ENCODE assay signal across 11 mouse cellular contexts in the genomic region with DNA sequence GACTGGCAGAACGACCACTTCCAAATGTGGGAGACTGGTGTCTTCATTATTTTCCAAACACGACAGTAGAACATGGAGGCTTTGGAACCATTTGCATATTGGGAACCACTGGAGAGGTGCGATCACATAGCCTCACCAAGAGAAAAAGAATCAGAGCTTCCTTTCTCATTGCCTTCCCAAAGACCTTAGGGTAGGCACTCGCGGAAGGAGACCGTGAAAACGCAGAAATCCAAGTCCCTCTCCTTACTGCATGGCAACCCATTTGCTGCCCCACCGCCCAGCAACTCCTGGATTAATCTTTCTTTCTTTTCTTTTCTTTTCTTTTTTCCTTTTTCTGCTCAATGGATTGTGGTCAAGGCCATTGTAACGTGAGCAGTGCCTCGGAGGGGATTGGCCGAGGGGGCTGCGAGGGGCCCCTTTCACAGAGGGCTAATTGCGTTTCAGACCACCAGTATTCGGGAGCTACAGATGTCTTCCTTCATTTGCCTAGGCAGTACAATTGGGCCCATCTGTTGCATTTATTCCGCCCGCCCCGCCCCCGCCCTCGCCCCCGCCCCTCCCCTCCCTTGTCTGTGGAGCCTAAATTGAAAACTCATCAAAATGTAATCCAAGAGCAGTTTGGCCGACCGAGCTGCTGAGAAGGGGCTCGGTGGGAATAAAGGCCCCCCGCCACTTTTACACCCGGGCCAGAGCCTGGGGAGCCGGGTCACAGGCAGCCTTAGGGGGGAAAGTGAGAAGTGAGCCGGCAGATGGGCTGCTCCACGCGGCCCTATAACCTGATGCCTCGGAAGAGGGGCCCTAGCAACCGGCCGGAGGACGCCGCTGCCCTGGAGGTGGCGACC. TPM values are rescaled to one million over a fixed set of nuclear protein-coding genes. Genes with fewer than 3 reads are reported as not detected.
A peak's percentile ranks its signal among the peaks of the same experiment; 100 is the strongest.
DNase-seq lines count a peak whose midpoint lies in the region; ATAC-seq lines count a peak whose summit lies in the region.
"Had no signal": no experiment of that assay in that cellular context is flagged by ENCODE, and none has a peak within 500 bp of the region (broad histone marks: within the 10 kb centered on the region; RNA-seq: fewer than 3 reads in every experiment).

No protein-coding gene starts in this region.

- H3K4me1 ChIP-seq in heart, embryonic 13.5 days = peaks cover 8% of the 10 kb centered on the region
- H3K4me1 ChIP-seq in hindbrain, embryonic 14.5 days (replicated peaks; ENCODE audit: control insufficient read depth, insufficient read depth, low read length) = peaks cover 5% of the 10 kb centered on the region; the same call in 1 of the 2 replicates
- peaks cover 4% of the 10 kb centered on the region; the same call in 1 of the 2 replicates for H3K4me1 ChIP-seq in midbrain, embryonic 16.5 days (ENCODE audit: control insufficient read depth, insufficient read depth, low read length)

- H3K4me3 ChIP-seq in heart, embryonic 13.5 days = peak overlapping the region; percentile 22
- no peak overlapping the region for H3K4me3 ChIP-seq in hindbrain, embryonic 14.5 days (replicated peaks; ENCODE audit: low read length)
- H3K4me3 ChIP-seq in midbrain, embryonic 16.5 days (ENCODE audit: low read depth, low read length) = no peak overlapping the region

- intact Hi-C loops in heart, postnatal 10 days (cut with DNase I) = no loop called here

- peaks cover 67% of the 10 kb centered on the region for H3K27me3 ChIP-seq in heart, embryonic 13.5 days (replicated peaks)
- peaks cover 79% of the 10 kb centered on the region for H3K27me3 ChIP-seq in hindbrain, embryonic 14.5 days (ENCODE audit: control insufficient read depth, insufficient read depth, low read length)
- H3K27me3 ChIP-seq in midbrain, embryonic 16.5 days (ENCODE audit: control insufficient read depth, insufficient read depth, low read depth, low read length) = peaks cover 6% of the 10 kb centered on the region

- 10% methylated on average over 35 of the region's 35 CpGs for WGBS in heart, embryonic 13.5 days
- 3% methylated on average over 35 of the region's 35 CpGs for WGBS in hindbrain, embryonic 14.5 days
- 3% methylated on average over 33 of the region's 35 CpGs for WGBS in midbrain, embryonic 16.5 days

- DNase-seq in heart, postnatal 10 days = no peak
- DNase-seq in embryo, embryonic 10.5 days (ENCODE audit: low spot score) = peak; percentile 79
- no peak for DNase-seq in hindbrain, embryonic 14.5 days (ENCODE audit: low spot score)
- DNase-seq in thymus, postnatal 10 days (ENCODE audit: low spot score in 2 of 2) = no peak
- no peak for DNase-seq in testis, postnatal 10 days (ENCODE audit: low spot score)
- DNase-seq: B cell, adult 2 months; kidney, adult 2 months had no signal

- H3K4me2 ChIP-seq in heart, embryonic 13.5 days = peak overlapping the region; percentile 57
- H3K4me2 ChIP-seq in hindbrain, embryonic 14.5 days (replicated peaks) = peak overlapping the region; percentile 41
- H3K4me2 ChIP-seq in midbrain, embryonic 16.5 days (ENCODE audit: low read length) = peak overlapping the region; percentile 23

- no peaks in the 10 kb centered on the region for H3K36me3 ChIP-seq in heart, embryonic 13.5 days
- H3K36me3 ChIP-seq in hindbrain, embryonic 14.5 days (replicated peaks; ENCODE audit: control insufficient read depth, insufficient read depth) = no peaks in the 10 kb centered on the region
- no peaks in the 10 kb centered on the region for H3K36me3 ChIP-seq in midbrain, embryonic 16.5 days (ENCODE audit: control insufficient read depth, insufficient read depth, low read length)

- no peak for ATAC-seq in heart, embryonic 13.5 days (ENCODE audit: extremely low read depth, insufficient number of reproducible peaks, low FRiP score, low TSS enrichment)
- no peak for ATAC-seq in hindbrain, embryonic 14.5 days (ENCODE audit: low FRiP score)
- ATAC-seq in midbrain, embryonic 16.5 days = no peak
- ATAC-seq in erythroid progenitor cell, adult 5-6 weeks (replicated peaks; ENCODE audit: low FRiP score, poor library complexity, severe bottlenecking) = no peak
- ATAC-seq: activated CD4-positive, CD25-positive, alpha-beta regulatory T cell, adult 4 months had no signal

- no peak overlapping the region for H3K27ac ChIP-seq in heart, embryonic 13.5 days (replicated peaks)
- no peak overlapping the region for H3K27ac ChIP-seq in hindbrain, embryonic 14.5 days
- no peak overlapping the region for H3K27ac ChIP-seq in midbrain, embryonic 16.5 days (ENCODE audit: low read length)

- peak overlapping the region; percentile 59 for H3K9ac ChIP-seq in heart, embryonic 13.5 days
- H3K9ac ChIP-seq in hindbrain, embryonic 14.5 days = no peak overlapping the region
- no peak overlapping the region for H3K9ac ChIP-seq in midbrain, embryonic 16.5 days (ENCODE audit: low read depth, low read length)

- H3K9me3 ChIP-seq in heart, embryonic 13.5 days = peaks cover 12% of the 10 kb centered on the region
- H3K9me3 ChIP-seq in hindbrain, embryonic 14.5 days (ENCODE audit: control insufficient read depth, low read length) = peaks cover 17% of the 10 kb centered on the region
- peaks cover 3% of the 10 kb centered on the region for H3K9me3 ChIP-seq in midbrain, embryonic 16.5 days (replicated peaks; ENCODE audit: control insufficient read depth, low read length, poor library complexity, severe bottlenecking)

RNA-seq across cellular contexts. Expression of gene Tifab, which starts 29.8 kb away (rescaled TPM):
- polyA plus RNA-seq in heart, embryonic 13.5 days (2015; fragmentation: Nextera tagmentation; extraction: Ambion mirVana) = 1.1 and 1.7 TPM in 2 replicates
- 1 to 10 TPM in 1 of 2 experiments, under 1 TPM in 1; 0.69 to 1.2 TPM for total RNA-seq in heart, postnatal 10 days (2021)
- 0.37 and 0.73 TPM in 2 replicates for polyA plus RNA-seq in hindbrain, embryonic 14.5 days (2014; fragmentation: Nextera tagmentation; extraction: Ambion mirVana)
- polyA plus RNA-seq in midbrain, embryonic 16.5 days (2015; fragmentation: Nextera tagmentation; extraction: Ambion mirVana) = 0.91 and 0.93 TPM in 2 replicates
- 9.2 and 11.9 TPM in 2 replicates for total RNA-seq in erythroid progenitor cell, adult 5-6 weeks (2015; ENCODE audit: low replicate concordance)
- total RNA-seq in erythroid progenitor cell, adult 5-6 weeks (2017; ENCODE audit: low replicate concordance) = 3.1 and 10.2 TPM in 2 replicates

RNA-seq across cellular contexts. Expression of gene Neurog1, which starts 43.5 kb away (rescaled TPM):
- polyA plus RNA-seq in heart, embryonic 13.5 days (2015; fragmentation: Nextera tagmentation; extraction: Ambion mirVana) = not detected in 2 replicates
- total RNA-seq in heart, postnatal 10 days (2021) = not detected
- 2.6 TPM in 1 of 2 replicates, not detected in the other for polyA plus RNA-seq in hindbrain, embryonic 14.5 days (2014; fragmentation: Nextera tagmentation; extraction: Ambion mirVana)
- 2.3 and 3.2 TPM in 2 replicates for polyA plus RNA-seq in midbrain, embryonic 16.5 days (2015; fragmentation: Nextera tagmentation; extraction: Ambion mirVana)
- not detected in 2 replicates for total RNA-seq in erythroid progenitor cell, adult 5-6 weeks (2015; ENCODE audit: low replicate concordance)
- total RNA-seq in erythroid progenitor cell, adult 5-6 weeks (2017; ENCODE audit: low replicate concordance) = not detected in 2 replicates
- polyA plus RNA-seq: activated CD4-positive, CD25-positive, alpha-beta regulatory T cell, adult 4 months; kidney, adult 2 months had no signal
